In the genomic region with DNA sequence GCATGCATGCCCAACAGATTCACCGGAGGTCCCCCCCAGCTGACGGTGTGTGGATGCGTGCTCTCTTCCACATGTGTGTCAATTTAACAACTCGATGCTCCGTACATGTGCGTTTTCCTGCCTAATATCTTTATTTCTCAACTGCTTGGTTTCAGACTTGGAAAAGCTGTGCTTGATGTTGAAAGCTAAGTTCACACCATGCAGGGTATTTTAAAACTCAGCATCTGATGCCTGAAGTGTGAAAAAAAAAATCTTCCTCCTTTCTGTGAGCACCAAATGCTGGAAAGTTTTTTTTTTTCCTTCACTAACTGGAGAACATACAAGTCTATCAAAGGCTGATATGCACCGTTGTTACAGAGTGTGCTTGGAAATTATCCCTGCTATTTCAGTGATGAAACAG, we compare ENCODE assay signal across 19 mouse cellular contexts.
A peak's percentile ranks its signal among the peaks of the same experiment; 100 is the strongest.
DNase-seq lines count a peak whose midpoint lies in the region; ATAC-seq and TF ChIP-seq lines count a peak whose summit lies in the region.
"Had no signal": no experiment of that assay in that cellular context is flagged by ENCODE, and none has a peak within 500 bp of the region (broad histone marks: within the 10 kb centered on the region; RNA-seq: fewer than 3 reads in every experiment).

No protein-coding gene starts in this region.

- H3K36me3 ChIP-seq in forebrain, postnatal 0 days (ENCODE audit: insufficient read depth) = no peaks in the 10 kb centered on the region
- no peaks in the 10 kb centered on the region for H3K36me3 ChIP-seq in forebrain, embryonic 15.5 days
- H3K36me3 ChIP-seq: embryonic facial prominence, embryonic 12.5 days; forebrain, embryonic 12.5 days; heart, embryonic 12.5 days; hindbrain, embryonic 10.5 days; intestine, embryonic 15.5 days had no signal

- ATAC-seq in forebrain, postnatal 0 days = peak; percentile 72
- no peak for ATAC-seq in forebrain, embryonic 15.5 days (replicated peaks)
- ATAC-seq: intestine, embryonic 15.5 days had no signal

- DNase-seq in forebrain, postnatal 0 days = peak; percentile 54
- DNase-seq in left cerebral cortex, adult 11 months (ENCODE audit: low spot score) = peak; percentile 6
- DNase-seq in left cerebral cortex, postnatal 4 days = no peak
- peak; percentile 13 to 17 for DNase-seq in right cerebral cortex, adult 2 months (ENCODE audit: low spot score in 2 of 2)
- no peak for DNase-seq in right cerebral cortex, postnatal 14 days
- no peak for DNase-seq in cerebellum, postnatal 10 days
- no peak for DNase-seq in gastrocnemius, postnatal 14 days
- DNase-seq: adrenal gland, postnatal 14 days; cerebellum, adult 11 months; cerebellum, adult 8-10 months; cerebellum, postnatal 25 days; gastrocnemius, postnatal 25 days had no signal

- no peak overlapping the region for H3K4me2 ChIP-seq in forebrain, postnatal 0 days (ENCODE audit: low read depth)
- no peak overlapping the region for H3K4me2 ChIP-seq in forebrain, embryonic 15.5 days (replicated peaks)
- H3K4me2 ChIP-seq: embryonic facial prominence, embryonic 12.5 days; forebrain, embryonic 12.5 days; heart, embryonic 12.5 days; hindbrain, embryonic 14.5 days; intestine, embryonic 15.5 days had no signal

- no peaks in the 10 kb centered on the region for H3K4me1 ChIP-seq in forebrain, postnatal 0 days (ENCODE audit: insufficient read depth)
- 0 out of 2 replicates have a peak, but pooled peaks cover 7% of the 10 kb centered on the region for H3K4me1 ChIP-seq in forebrain, embryonic 15.5 days
- H3K4me1 ChIP-seq: embryonic facial prominence, embryonic 12.5 days; heart, embryonic 12.5 days; hindbrain, embryonic 10.5 days; intestine, embryonic 15.5 days had no signal

- H3K9ac ChIP-seq in forebrain, postnatal 0 days = no peak overlapping the region
- H3K9ac ChIP-seq in forebrain, embryonic 15.5 days (replicated peaks) = no peak overlapping the region
- H3K9ac ChIP-seq: embryonic facial prominence, embryonic 12.5 days; forebrain, embryonic 12.5 days; heart, embryonic 12.5 days; hindbrain, embryonic 14.5 days; intestine, embryonic 15.5 days had no signal

- no peaks in the 10 kb centered on the region for H3K9me3 ChIP-seq in forebrain, postnatal 0 days (ENCODE audit: low read length)
- no peaks in the 10 kb centered on the region for H3K9me3 ChIP-seq in forebrain, embryonic 15.5 days
- H3K9me3 ChIP-seq: embryonic facial prominence, embryonic 12.5 days; forebrain, embryonic 12.5 days; heart, embryonic 12.5 days; hindbrain, embryonic 10.5 days; intestine, embryonic 15.5 days had no signal

- no peak for TF ChIP-seq CTCF in forebrain, postnatal 0 days (IDR thresholded peaks at IDR 0.05; ENCODE audit: low read depth)

- H3K4me3 ChIP-seq in forebrain, postnatal 0 days (ENCODE audit: low read depth, low read length) = no peak overlapping the region
- H3K4me3 ChIP-seq in forebrain, embryonic 15.5 days = no peak overlapping the region
- H3K4me3 ChIP-seq: embryonic facial prominence, embryonic 12.5 days; forebrain, embryonic 12.5 days; heart, embryonic 12.5 days; hindbrain, embryonic 10.5 days; intestine, embryonic 15.5 days had no signal

- H3K27ac ChIP-seq in forebrain, postnatal 0 days (ENCODE audit: low read depth, low read length) = no peak overlapping the region
- H3K27ac ChIP-seq in forebrain, embryonic 15.5 days (replicated peaks) = no peak overlapping the region
- H3K27ac ChIP-seq: embryonic facial prominence, embryonic 12.5 days; forebrain, embryonic 12.5 days; hindbrain, embryonic 10.5 days; hindbrain, embryonic 14.5 days; intestine, embryonic 15.5 days had no signal

- no peaks in the 10 kb centered on the region for H3K27me3 ChIP-seq in forebrain, postnatal 0 days (ENCODE audit: insufficient read depth, low read length)
- H3K27me3 ChIP-seq in forebrain, embryonic 15.5 days = no peaks in the 10 kb centered on the region
- H3K27me3 ChIP-seq: embryonic facial prominence, embryonic 12.5 days; forebrain, embryonic 12.5 days; heart, embryonic 12.5 days; intestine, embryonic 15.5 days had no signal

- 71% methylated on average over 7 of the region's 7 CpGs for WGBS in forebrain, postnatal 0 days
- WGBS in forebrain, embryonic 15.5 days = 79% methylated on average over 7 of the region's 7 CpGs

- intact Hi-C loops in left cerebral cortex, postnatal 4 days (cut with DNase I) = no loop called here
- intact Hi-C loops in gastrocnemius, postnatal 14 days (cut with DNase I; ENCODE audit: low total_unique reads) = no loop called here

Comparison
In these comparisons a context has a peak if more than half of its experiments do, and no peak if none do; other contexts are left out.
1. DNase-seq: peak in forebrain, postnatal 0 days (single experiment), left cerebral cortex, adult 11 months (single experiment) and right cerebral cortex, adult 2 months (2 of 2); none in left cerebral cortex, postnatal 4 days (single experiment), right cerebral cortex, postnatal 14 days (single experiment), cerebellum, postnatal 10 days (0 of 2) and gastrocnemius, postnatal 14 days (single experiment).